Mouse (Mus musculus): ENCODE results near the gene Zeb2. TPM values are rescaled to one million over a fixed set of nuclear protein-coding genes. Genes with fewer than 3 reads are reported as not detected.
A peak's percentile ranks its signal among the peaks of the same experiment; 100 is the strongest.

Gene Zeb2
- polyA plus RNA-seq, 1 experiment from 2014 or later = 53.6 TPM

- 44% methylated on average over 5 of the region's 5 CpGs for WGBS
- Histone ChIP-seq H3K27ac (no peak overlapping the region), H3K9ac (no peak overlapping the region), H3K4me2 (no peak overlapping the region), H3K9me3 (no peaks in the 10 kb centered on the region), H3K4me1 (peaks cover 24% of the 10 kb centered on the region), H3K27me3 (no peaks in the 10 kb centered on the region), H3K36me3 (no peaks in the 10 kb centered on the region), H3K4me3 (no peak overlapping the region)
- no peak for ATAC-seq (ENCODE audit: insufficient number of reproducible peaks, low FRiP score, low TSS enrichment, low read depth)
These were observed 45.9 kb downstream of the Zeb2 start for GRCm38 (mm10) chr2:45071296-45071695.

- no peaks in the 10 kb centered on the region for H3K27me3 ChIP-seq
- no peaks in the 10 kb centered on the region for H3K9me3 ChIP-seq
- peaks cover 24% of the 10 kb centered on the region for H3K4me1 ChIP-seq
- no peak overlapping the region for H3K27ac ChIP-seq
- no peak overlapping the region for H3K9ac ChIP-seq
- H3K4me2 ChIP-seq = no peak overlapping the region
- ATAC-seq (ENCODE audit: insufficient number of reproducible peaks, low FRiP score, low TSS enrichment, low read depth) = no peak
- no peaks in the 10 kb centered on the region for H3K36me3 ChIP-seq
- 26% methylated on average over 6 of the region's 6 CpGs for WGBS
- no peak overlapping the region for H3K4me3 ChIP-seq
These were observed 46.5 kb downstream of the Zeb2 start for GRCm38 (mm10) chr2:45070612-45071276.

GRCm38 (mm10) chr2:45068792-45069550 is 48.2 kb downstream of the Zeb2 start:
- ATAC-seq (ENCODE audit: insufficient number of reproducible peaks, low FRiP score, low TSS enrichment, low read depth) = no peak
- peaks cover 24% of the 10 kb centered on the region for H3K4me1 ChIP-seq
- H3K9me3 ChIP-seq = no peaks in the 10 kb centered on the region
- WGBS = 87% methylated on average over 7 of the region's 7 CpGs
- no peak overlapping the region for H3K4me3 ChIP-seq
- no peak overlapping the region for H3K4me2 ChIP-seq
- no peak overlapping the region for H3K9ac ChIP-seq
- H3K27me3 ChIP-seq = no peaks in the 10 kb centered on the region
- no peak overlapping the region for H3K27ac ChIP-seq
- H3K36me3 ChIP-seq = no peaks in the 10 kb centered on the region

GRCm38 (mm10) chr2:45067116-45067515 is 50.1 kb downstream of the Zeb2 start:
- no peak for ATAC-seq (ENCODE audit: insufficient number of reproducible peaks, low FRiP score, low TSS enrichment, low read depth)
- H3K4me2 ChIP-seq = no peak overlapping the region
- H3K4me1 ChIP-seq = peaks cover 23% of the 10 kb centered on the region
- peak overlapping the region; percentile 24; the same call in 1 of the 2 replicates for H3K27ac ChIP-seq
- no peaks in the 10 kb centered on the region for H3K27me3 ChIP-seq
- H3K4me3 ChIP-seq = no peak overlapping the region
- no peaks in the 10 kb centered on the region for H3K36me3 ChIP-seq
- H3K9ac ChIP-seq = no peak overlapping the region
- 31% methylated on average over 5 of the region's 5 CpGs for WGBS
- H3K9me3 ChIP-seq = no peaks in the 10 kb centered on the region

GRCm38 (mm10) chr2:45063300-45063890 is 53.8 kb downstream of the Zeb2 start:
- H3K9ac ChIP-seq = no peak overlapping the region
- H3K27me3 ChIP-seq = no peaks in the 10 kb centered on the region
- H3K4me3 ChIP-seq = no peak overlapping the region
- no peak overlapping the region for H3K27ac ChIP-seq
- no peaks in the 10 kb centered on the region for H3K36me3 ChIP-seq
- no peaks in the 10 kb centered on the region for H3K9me3 ChIP-seq
- peaks cover 12% of the 10 kb centered on the region for H3K4me1 ChIP-seq
- H3K4me2 ChIP-seq = no peak overlapping the region
- no peak for ATAC-seq (ENCODE audit: insufficient number of reproducible peaks, low FRiP score, low TSS enrichment, low read depth)
- 34% methylated on average over 7 of the region's 7 CpGs for WGBS

- Histone ChIP-seq H3K9ac (no peak overlapping the region), H3K27ac (no peak overlapping the region), H3K4me2 (no peak overlapping the region), H3K36me3 (no peaks in the 10 kb centered on the region), H3K4me1 (peaks cover 2% of the 10 kb centered on the region; the same call in 1 of the 2 replicates), H3K27me3 (no peaks in the 10 kb centered on the region), H3K4me3 (no peak overlapping the region), H3K9me3 (no peaks in the 10 kb centered on the region)
- no peak for ATAC-seq (ENCODE audit: insufficient number of reproducible peaks, low FRiP score, low TSS enrichment, low read depth)
- WGBS = 65% methylated on average over 6 of the region's 6 CpGs
These were observed 55.1 kb downstream of the Zeb2 start for GRCm38 (mm10) chr2:45062136-45062535.

GRCm38 (mm10) chr2:45060768-45061167 is 56.4 kb downstream of the Zeb2 start:
- no peak overlapping the region for H3K4me3 ChIP-seq
- 66% methylated on average over 4 of the region's 4 CpGs for WGBS
- no peaks in the 10 kb centered on the region for H3K36me3 ChIP-seq
- no peaks in the 10 kb centered on the region for H3K9me3 ChIP-seq
- no peak overlapping the region for H3K27ac ChIP-seq
- ATAC-seq (ENCODE audit: insufficient number of reproducible peaks, low FRiP score, low TSS enrichment, low read depth) = no peak
- H3K4me2 ChIP-seq = no peak overlapping the region
- H3K27me3 ChIP-seq = no peaks in the 10 kb centered on the region
- no peaks in the 10 kb centered on the region; the same call in 1 of the 2 replicates for H3K4me1 ChIP-seq
- H3K9ac ChIP-seq = no peak overlapping the region

- no peaks in the 10 kb centered on the region for H3K9me3 ChIP-seq
- no peaks in the 10 kb centered on the region for H3K36me3 ChIP-seq
- H3K27me3 ChIP-seq = no peaks in the 10 kb centered on the region
- no peak overlapping the region for H3K4me3 ChIP-seq
- no peak for ATAC-seq (ENCODE audit: insufficient number of reproducible peaks, low FRiP score, low TSS enrichment, low read depth)
- H3K27ac ChIP-seq = no peak overlapping the region
- H3K4me2 ChIP-seq = no peak overlapping the region
- no peak overlapping the region for H3K9ac ChIP-seq
- no peaks in the 10 kb centered on the region; the same call in 1 of the 2 replicates for H3K4me1 ChIP-seq
- WGBS = 74% methylated on average over 9 of the region's 9 CpGs
These were observed 57.0 kb downstream of the Zeb2 start for GRCm38 (mm10) chr2:45060202-45060601.

GRCm38 (mm10) chr2:45059599-45059998 is 57.6 kb downstream of the Zeb2 start:
- peaks cover 1% of the 10 kb centered on the region; the same call in 1 of the 2 replicates for H3K4me1 ChIP-seq
- no peaks in the 10 kb centered on the region for H3K36me3 ChIP-seq
- H3K9ac ChIP-seq = no peak overlapping the region
- no peak overlapping the region for H3K4me3 ChIP-seq
- 80% methylated on average over 4 of the region's 4 CpGs for WGBS
- no peaks in the 10 kb centered on the region for H3K27me3 ChIP-seq
- no peak overlapping the region for H3K4me2 ChIP-seq
- no peak for ATAC-seq (ENCODE audit: insufficient number of reproducible peaks, low FRiP score, low TSS enrichment, low read depth)
- H3K9me3 ChIP-seq = no peaks in the 10 kb centered on the region
- H3K27ac ChIP-seq = no peak overlapping the region

GRCm38 (mm10) chr2:45059010-45059409 is 58.2 kb downstream of the Zeb2 start:
- Histone ChIP-seq H3K4me3 (no peak overlapping the region), H3K36me3 (no peaks in the 10 kb centered on the region), H3K9me3 (no peaks in the 10 kb centered on the region), H3K4me2 (no peak overlapping the region), H3K27me3 (no peaks in the 10 kb centered on the region), H3K4me1 (peaks cover 7% of the 10 kb centered on the region; the same call in 1 of the 2 replicates), H3K27ac (no peak overlapping the region), H3K9ac (no peak overlapping the region)
- WGBS = 62% methylated on average over 12 of the region's 12 CpGs
- no peak for ATAC-seq (ENCODE audit: insufficient number of reproducible peaks, low FRiP score, low TSS enrichment, low read depth)

GRCm38 (mm10) chr2:45058183-45058582 is 59.0 kb downstream of the Zeb2 start:
- H3K9ac ChIP-seq = no peak overlapping the region
- peaks cover 7% of the 10 kb centered on the region; the same call in 1 of the 2 replicates for H3K4me1 ChIP-seq
- no peaks in the 10 kb centered on the region for H3K9me3 ChIP-seq
- no peak overlapping the region for H3K4me2 ChIP-seq
- no peaks in the 10 kb centered on the region for H3K36me3 ChIP-seq
- 82% methylated on average over 9 of the region's 9 CpGs for WGBS
- H3K27me3 ChIP-seq = no peaks in the 10 kb centered on the region
- H3K4me3 ChIP-seq = no peak overlapping the region
- H3K27ac ChIP-seq = no peak overlapping the region
- ATAC-seq (ENCODE audit: insufficient number of reproducible peaks, low FRiP score, low TSS enrichment, low read depth) = no peak
